Mouse (Mus musculus) adipocyte (in vitro differentiated cells): Measurements from ENCODE around the gene Fmo4.
A peak's percentile ranks its signal among the peaks of the same experiment; 100 is the strongest.

Experiments used
- DNase-seq: peaks from one replicate; pipeline ENCODE4 v3.0.0-alpha.2; 2016; ENCODE audit warnings: low spot score

Gene Fmo4

DNA sequence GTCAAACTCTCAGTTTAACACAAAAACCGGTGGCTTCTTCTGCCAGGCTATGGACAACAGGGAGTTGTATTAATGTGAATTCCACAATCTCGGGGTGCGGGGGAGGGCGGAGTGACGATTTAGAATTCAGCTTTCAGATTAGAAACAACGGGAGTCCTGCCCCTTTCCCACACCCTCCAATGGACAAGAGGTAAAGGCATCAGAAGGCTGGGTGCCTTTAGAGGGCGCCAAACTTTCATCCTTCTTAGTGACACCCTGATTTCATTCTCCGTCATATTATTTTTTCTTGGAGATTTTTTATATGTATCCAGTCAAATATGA is at the start of gene Fmo4:
Fmo4 (minus strand) TSS at position 137 of the 321 bp plus-strand sequence.
- peak; percentile 64 for DNase-seq

DNA sequence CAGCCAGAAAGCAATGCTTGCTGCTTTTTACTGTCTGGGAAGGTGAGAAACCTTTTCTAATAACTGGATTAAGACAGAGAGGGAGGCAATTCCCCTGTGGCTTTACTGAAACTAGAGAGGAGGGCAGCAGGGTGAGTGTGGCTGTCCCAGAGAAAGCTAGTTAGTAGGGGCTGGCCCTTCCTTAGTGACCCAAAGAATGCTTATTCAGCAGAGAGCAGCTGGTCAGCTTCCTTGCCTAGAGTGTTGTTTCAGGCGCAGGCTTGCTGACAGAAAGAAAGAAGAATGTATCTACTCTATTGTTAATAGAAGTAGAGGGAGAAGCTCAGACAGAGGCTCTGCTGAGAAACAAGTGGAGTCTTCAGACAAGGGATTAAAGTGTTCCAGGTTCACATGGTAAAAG is 48.6 kb upstream of the Fmo4 start:
- peak; percentile 35 for DNase-seq

- DNase-seq, result peak; percentile 31
Measured at GRCm38 (mm10) chr1:162859996-162860605, 46.3 kb upstream of the Fmo4 start.

DNA sequence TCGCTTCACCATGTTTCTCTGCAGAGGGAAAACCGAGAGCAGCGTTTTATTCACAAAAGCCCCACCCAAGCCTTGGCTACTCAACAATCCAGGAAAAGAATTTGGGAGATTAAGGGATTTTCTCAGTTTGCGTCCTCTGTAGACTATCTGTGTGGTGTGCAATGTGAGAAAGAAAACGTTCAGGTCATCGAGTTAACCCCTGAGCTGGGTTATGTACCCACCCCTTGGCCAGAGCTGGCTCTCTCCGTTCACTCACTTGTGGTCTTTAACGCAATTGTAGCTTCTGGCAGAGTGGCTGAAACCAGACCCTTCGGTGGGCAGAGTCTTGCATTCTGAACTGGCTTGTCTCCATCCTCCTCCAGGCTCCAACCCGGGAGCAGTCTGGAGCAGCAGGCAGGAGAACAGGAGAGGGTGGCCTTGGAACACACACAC is 45.8 kb upstream of the Fmo4 start:
- no peak for DNase-seq

DNA sequence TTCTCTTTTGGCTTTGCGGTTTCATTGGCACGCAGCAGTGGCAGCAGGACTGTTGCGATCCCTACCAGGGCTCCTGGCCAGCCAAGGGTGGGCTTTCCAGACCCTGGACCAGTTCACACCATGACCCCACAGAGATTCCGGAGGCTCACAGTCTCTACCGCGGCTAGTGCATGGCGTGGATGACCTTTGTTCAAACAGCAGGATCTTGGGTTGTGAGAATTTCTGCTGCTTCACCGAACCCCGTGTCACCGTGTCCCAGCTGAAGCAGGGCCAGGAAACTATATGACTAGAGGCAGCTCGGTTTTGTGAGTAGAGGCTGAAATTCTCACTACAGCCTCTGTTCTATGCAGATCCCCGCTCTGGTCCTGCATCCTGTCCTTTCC is 45.0 kb upstream of the Fmo4 start:
- DNase-seq, result peak; percentile 64

DNA sequence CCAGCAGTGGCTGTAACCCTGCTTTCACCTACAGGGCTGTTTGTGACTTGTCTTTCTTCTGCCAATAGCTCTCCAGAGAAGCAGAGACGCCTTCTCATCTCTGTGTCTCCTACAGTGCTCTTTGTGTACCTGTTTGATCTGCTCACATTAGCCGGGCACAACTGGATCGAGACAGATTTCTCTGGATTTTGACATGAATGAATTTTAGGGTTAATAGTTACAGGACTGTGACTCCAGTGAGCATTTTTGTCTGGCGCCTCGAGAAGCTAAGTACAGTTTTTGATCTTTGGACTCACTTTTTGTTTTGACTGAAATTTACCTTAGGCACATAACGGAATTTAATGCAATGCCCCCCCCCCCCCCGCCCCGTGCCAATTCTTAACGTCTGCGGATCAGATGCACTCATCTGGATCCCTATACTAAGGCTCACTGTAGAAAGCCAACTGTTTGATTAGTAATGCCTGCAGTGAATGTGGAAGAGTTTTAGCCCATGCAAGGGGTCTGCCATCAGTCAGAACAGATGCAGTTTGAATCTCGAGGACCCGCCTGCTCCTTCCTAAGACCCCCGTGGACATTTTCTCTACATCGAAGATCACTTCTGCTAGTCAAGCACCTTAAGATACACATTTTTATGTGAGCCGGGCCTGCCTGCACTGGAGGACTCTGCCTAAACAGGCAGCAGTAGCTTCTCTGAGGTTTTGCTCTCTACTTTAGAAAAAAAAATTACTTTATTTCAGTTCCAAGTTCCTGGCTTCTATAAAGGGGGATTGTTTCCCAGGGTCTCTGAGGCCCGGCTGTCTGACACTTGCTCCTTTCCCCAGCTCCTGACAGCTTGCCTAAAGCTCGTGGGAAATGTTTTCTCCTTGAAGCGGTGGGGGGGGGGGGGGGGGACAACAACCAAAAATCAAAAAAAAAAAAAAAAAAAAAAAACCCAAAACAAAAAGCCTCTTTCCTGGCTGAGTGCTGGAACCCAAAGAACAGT is 44.3 kb upstream of the Fmo4 start:
- no peak for DNase-seq

GRCm38 (mm10) chr1:162853812-162854482 is 40.2 kb upstream of the Fmo4 start:
- no peak for DNase-seq

- no peak for DNase-seq
Measured at GRCm38 (mm10) chr1:162847554-162847953, 33.8 kb upstream of the Fmo4 start.

DNA sequence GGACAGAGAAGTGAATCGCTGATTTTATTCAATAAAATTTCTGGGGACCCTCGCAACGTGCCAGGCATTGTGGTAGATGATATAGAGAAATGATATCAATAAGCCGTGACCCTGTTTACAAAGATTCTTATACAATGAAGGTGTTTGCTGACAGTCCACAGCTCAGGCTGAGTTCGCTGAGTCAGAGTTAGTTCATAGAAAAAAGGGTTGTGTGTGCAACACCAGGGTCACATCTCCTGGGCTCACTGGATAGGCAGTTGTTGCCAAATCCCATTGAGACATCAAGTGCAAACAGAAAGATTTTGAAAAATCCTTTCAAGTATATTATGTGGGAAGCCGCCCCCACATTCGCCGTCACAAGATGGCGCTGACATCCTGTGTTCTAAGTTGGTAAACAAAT is 26.4 kb upstream of the Fmo4 start:
- no peak for DNase-seq

- DNase-seq, result no peak
Measured at GRCm38 (mm10) chr1:162838976-162839375, 25.2 kb upstream of the Fmo4 start.

DNA sequence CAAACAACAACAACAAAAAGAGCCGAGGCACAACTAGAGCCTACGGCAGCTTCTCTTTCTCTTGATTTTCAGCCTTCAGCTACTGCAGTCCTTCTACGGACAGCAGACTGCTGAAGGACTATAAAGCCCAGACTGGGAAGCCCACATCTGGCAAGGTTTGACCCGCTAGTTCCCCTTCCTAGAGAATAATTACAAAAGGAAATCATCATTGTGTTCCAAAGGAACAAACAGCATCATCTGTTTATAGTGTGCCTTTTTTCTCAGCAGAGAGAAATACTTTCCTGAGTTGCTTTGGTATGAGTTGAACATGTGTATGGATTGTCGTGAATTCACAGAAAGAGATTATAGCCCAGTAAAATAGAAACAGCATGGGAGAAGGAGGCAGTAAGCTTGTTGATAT is 20.6 kb upstream of the Fmo4 start:
- no peak for DNase-seq

DNA sequence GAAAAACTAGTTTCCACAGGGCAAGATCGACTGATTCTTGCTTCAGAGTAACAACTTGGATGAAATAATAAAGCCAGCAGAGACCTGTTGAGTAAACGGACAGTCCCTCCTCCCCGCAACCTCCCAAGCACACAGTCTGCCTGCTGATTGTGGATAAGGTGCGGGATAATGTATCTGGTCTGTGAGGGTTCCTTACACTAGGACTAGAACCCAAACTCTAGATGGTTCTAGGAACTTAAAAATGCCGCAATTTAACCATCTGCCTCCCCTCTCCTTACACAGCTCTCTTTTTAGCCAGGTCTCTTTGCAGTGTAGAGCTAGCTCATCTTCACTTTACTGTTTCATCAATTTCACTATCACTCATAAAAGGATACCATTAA is 18.8 kb upstream of the Fmo4 start:
- DNase-seq, result no peak

DNA sequence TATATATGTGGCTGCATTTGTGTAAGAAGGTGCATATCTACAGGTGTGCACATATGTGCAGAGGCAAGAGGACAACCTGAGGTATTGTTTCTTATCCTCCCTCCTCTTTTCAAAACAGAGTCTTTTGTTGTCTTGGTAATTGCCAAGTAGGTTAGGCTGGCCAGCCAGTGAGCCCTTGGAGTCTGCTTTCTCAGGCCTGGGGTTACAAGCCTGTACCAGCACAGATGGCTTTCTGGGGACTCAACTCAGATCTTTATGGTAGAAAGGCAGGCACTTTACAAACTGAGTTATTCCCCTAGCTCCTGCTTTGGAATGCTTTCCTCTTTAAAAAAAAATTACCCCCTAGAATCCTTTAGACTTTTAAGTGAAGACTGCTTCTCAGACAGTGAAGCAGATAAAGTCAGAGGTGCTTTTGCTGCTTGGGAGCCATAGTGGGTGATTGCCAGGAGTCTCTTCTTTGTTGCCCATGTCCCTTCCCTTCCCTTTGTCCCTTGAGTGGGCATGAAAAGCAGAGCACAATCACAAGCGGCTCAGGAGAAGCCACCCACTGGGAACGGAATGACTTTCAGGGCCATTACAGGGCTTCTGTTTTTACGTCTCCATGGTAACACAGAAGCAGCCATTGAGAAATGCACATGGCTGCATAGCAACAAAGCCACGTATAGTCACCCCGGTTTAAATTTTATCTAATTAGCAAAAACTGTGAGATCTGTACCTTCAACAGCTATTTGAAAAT is 18.2 kb upstream of the Fmo4 start:
- no peak for DNase-seq

DNA sequence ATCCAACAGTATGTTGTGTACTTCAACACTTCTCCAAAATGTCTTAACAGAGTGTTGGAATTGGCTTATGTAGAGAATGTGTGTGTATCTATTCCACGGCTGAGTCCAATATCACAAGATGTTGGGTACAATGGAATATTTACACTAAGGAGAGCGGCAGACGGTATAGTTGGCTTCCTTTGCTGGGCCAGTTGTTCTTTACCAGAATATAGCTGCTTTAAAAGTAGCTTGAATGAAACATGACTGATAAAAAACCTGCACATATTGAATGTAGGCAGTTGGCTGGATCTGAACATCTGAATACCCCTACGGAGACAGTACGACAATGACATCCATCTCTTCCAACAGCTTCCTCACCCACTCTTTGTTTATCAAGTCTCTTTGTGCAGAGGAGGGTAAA is 5.5 kb upstream of the Fmo4 start:
- DNase-seq, result no peak

DNA sequence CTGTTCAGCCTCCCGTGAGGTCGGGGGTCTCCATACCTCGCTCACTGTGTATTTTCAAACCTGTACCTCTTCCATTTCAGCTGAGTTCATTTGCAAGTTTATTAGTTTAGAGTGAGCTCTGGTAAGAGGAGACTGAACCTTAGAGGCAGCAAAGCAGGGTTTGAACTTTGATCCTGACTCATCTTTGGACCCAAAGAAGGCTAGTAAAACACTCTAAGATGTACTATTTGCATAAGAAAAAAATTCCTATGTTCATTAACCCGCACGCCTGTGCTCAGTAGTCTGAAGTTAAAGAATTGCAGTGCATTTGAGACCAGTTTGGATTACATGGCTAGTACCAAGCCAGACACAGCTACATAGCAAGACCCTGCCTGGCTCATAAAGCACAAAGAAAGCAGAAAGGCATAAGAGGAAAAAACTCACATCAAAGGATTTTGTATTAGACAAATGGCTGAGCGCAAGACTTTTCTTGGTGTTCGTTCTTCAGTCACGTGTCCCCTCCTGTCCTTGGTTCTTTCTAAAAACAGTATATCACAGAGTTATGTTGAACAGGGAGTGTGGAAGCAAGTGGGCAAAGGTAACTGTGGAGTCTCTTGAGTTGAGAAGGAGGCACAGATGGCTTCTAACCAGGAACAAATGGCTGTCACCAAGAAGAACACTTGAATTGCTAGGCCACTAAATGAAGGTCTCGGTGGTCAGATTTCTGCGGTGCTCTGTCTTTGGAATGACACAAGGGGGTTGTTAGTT is 1.8 kb upstream of the Fmo4 start:
- no peak for DNase-seq

DNA sequence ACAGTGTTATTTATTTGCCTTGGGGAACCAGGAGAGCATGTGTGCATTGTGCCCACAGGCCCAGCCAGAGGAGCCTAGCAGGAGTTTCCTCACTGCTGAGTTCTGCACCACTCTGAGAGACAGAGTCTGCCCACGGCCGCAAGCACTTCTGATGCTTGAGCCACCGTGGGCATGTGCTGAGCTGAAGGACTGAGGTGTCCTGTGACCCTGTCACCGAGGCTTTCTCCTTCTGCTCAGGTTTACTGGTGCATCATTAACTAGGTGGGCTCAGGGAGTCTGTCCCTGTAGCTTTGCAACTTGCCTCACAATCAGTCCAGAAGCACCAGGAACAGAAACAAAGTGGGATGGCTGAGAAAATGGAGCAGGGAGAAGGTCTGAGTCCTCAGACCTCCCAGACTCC is 1.2 kb upstream of the Fmo4 start:
- no peak for DNase-seq

DNA sequence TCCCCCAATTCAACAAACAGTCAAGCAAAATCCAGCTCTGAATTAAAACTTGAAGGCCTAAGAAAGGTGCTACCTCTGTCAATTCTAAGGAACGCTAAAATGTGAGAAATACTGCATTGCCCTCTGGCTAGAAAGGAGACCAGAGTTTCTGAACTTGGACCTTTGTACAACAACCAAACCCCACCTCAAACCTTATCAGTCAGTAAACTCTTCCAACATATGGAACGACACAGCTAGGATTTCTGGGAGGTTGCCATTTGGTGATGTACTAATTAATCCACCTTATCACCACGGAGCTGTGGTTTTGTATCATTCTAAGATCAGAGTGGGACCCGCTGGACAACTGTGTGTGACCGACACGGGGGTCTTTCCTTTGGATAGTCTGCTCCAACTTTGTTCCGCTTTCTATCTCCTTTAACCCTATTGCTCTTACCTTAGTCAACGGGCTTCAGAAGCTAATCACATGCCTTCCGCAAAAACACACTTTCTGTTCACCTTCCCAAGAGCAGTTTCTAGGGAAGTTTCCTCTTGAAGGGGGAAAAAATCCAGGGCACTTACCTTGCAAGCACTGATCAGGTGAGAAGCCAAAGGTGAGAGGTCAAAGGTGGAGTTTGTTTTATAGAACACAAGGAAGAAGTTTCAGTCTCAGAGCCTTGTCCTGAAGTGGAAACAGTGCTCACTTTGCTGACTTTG is 483 bp downstream of the Fmo4 start:
- DNase-seq, result no peak

DNA sequence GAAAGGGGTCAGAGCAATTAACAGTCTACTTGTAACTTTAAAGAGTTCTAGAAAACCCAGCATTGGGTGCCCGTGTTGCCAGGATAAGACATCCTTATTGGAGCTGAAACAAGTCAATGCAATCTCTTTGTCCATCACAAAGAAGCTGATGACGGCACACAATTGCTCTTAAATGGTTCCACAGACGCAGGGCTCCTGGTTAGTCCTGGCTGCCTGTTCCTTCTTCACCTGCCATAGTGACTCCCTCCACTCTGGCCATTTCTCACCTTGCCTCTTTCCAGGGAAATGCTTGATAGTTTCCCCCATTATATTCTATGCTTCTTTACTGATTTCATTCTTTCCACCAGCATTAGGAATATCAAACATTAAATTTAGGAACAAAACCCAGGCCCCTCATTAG is 5.2 kb downstream of the Fmo4 start:
- DNase-seq, result no peak

- DNase-seq, result no peak
Measured at GRCm38 (mm10) chr1:162807441-162807840, 6.3 kb downstream of the Fmo4 start.

DNA sequence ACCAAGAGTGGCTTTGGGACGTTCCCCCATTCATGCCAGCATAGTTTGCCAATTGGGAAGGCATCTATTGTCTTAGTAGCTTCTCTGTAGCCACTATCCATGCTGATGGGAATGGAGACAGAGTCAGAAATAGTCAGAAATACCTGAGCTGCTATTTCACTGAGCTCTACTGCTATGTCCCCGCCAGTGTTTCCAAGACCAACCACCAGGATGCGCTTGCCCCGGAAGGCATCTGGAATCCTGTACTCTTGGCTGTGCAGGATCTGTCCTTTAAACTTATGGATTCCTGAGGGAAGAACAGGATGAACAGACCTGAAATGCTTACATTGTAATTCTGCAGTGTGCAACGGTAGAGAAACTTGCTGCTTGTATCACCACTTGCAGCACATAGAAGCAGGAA is 8.8 kb downstream of the Fmo4 start:
- DNase-seq, result no peak

GRCm38 (mm10) chr1:162796441-162796840 is 17.3 kb downstream of the Fmo4 start:
- no peak for DNase-seq
